Mouse (Mus musculus) MEL (cell line): ENCODE results near the gene Rab12. TPM values are rescaled to one million over a fixed set of nuclear protein-coding genes. Genes with fewer than 3 reads are reported as not detected.

Experiments
- DNase-seq: peaks from one replicate; pipeline ENCODE4 v3.0.0; 2011; ENCODE audit warnings: low read depth, low spot score
- H3K27ac ChIP-seq: 2 replicates; pipeline ENCODE4 v1.5.1; 2012; ENCODE audit warnings: low read depth, mild to moderate bottlenecking, control low read depth, low read length, moderate library complexity; ENCODE audit not compliant: control insufficient read depth
- H3K27me3 ChIP-seq, 2 experiments: fragments of 150-350 bp in 1 of 2; sonication (generic) in 1 of 2; 2 replicates each; pipeline ENCODE4 v1.6.1; 2012; ENCODE audit warnings: low read length in 2 of 2, mild to moderate bottlenecking in 2 of 2, improper control_type of control experiment in 1 of 2, moderate library complexity in 1 of 2; ENCODE audit not compliant: insufficient read depth in 2 of 2, control insufficient read depth in 1 of 2
- H3K36me3 ChIP-seq, 2 experiments: 2 replicates each; pipeline ENCODE4 v1.6.1; 2012 to 2014; ENCODE audit warnings: low read length in 2 of 2, improper control_type of control experiment in 1 of 2, inconsistent platforms in 1 of 2, mild to moderate bottlenecking in 1 of 2; ENCODE audit not compliant: insufficient read depth in 2 of 2, control insufficient read depth in 1 of 2
- H3K4me1 ChIP-seq, 2 experiments: fragments of 150-350 bp in 1 of 2; sonication (generic) in 1 of 2; 2 replicates each; pipeline ENCODE4 v1.6.1; 2012; ENCODE audit warnings: low read length in 2 of 2, improper control_type of control experiment in 1 of 2, mild to moderate bottlenecking in 1 of 2; ENCODE audit not compliant: insufficient read depth in 2 of 2, control insufficient read depth in 1 of 2
- H3K4me3 ChIP-seq, 2 experiments: fragments of 150-350 bp in 1 of 2; sonication (generic) in 1 of 2; 2 replicates each; pipeline ENCODE4 v1.5.1; 2012; ENCODE audit warnings: low read depth in 2 of 2, low read length in 2 of 2, mild to moderate bottlenecking in 2 of 2, moderate library complexity in 2 of 2, control low read depth in 1 of 2, improper control_type of control experiment in 1 of 2; ENCODE audit not compliant: control insufficient read depth in 1 of 2, insufficient read depth in 1 of 2
- H3K79me2 ChIP-seq: 2 replicates; pipeline ENCODE4 v1.6.1; 2012; ENCODE audit warnings: mild to moderate bottlenecking, low read length, moderate library complexity; ENCODE audit not compliant: control insufficient read depth, poor library complexity, insufficient read depth
- H3K9ac ChIP-seq: 2 replicates; pipeline ENCODE4 v1.6.1; 2012; ENCODE audit warnings: low read depth, mild to moderate bottlenecking, control low read depth, low read length, moderate library complexity; ENCODE audit not compliant: control insufficient read depth, poor library complexity, severe bottlenecking
- H3K9me3 ChIP-seq: fragments of 150-350 bp; sonication (generic); replicated peaks from 2 replicates; pipeline ENCODE4 v1.6.1; 2012; ENCODE audit warnings: mild to moderate bottlenecking, low read length, improper control_type of control experiment, moderate library complexity; ENCODE audit not compliant: insufficient read depth
- BHLHE40 ChIP-seq: IDR thresholded peaks from 2 replicates; pipeline ENCODE4 v1.6.1; 2012; ENCODE audit warnings: low read depth, mild to moderate bottlenecking, inconsistent platforms, low read length, improper control_type of control experiment, borderline replicate concordance
- CHD1 ChIP-seq: IDR thresholded peaks from 2 replicates; pipeline ENCODE4 v1.6.1; 2012; ENCODE audit warnings: low read depth, mild to moderate bottlenecking, inconsistent platforms, low read length, improper control_type of control experiment
- CHD2 ChIP-seq: IDR thresholded peaks from 2 replicates; pipeline ENCODE4 v1.6.1; 2011; ENCODE audit warnings: low read length, improper control_type of control experiment
- CTCF ChIP-seq, 3 experiments: IDR thresholded peaks in 2 of 3; conservative IDR thresholded peaks in 1 of 3; 2 replicates each; pipeline ENCODE4 v1.5.1; 2011 to 2012; ENCODE audit warnings: low read length in 3 of 3, low read depth in 2 of 3, mild to moderate bottlenecking in 2 of 3, improper control_type of control experiment in 1 of 3, inconsistent platforms in 1 of 3, mixed read lengths in 1 of 3, moderate library complexity in 1 of 3; ENCODE audit not compliant: control insufficient read depth in 1 of 3, insufficient read depth in 1 of 3, poor library complexity in 1 of 3, severe bottlenecking in 1 of 3
- ETS1 ChIP-seq: IDR thresholded peaks from 2 replicates; pipeline ENCODE4 v1.6.1; 2012; ENCODE audit warnings: low read depth, mild to moderate bottlenecking, inconsistent platforms, low read length, improper control_type of control experiment, moderate library complexity
- GABPA ChIP-seq: IDR thresholded peaks from 2 replicates; pipeline ENCODE4 v1.6.1; 2012; ENCODE audit warnings: low read depth, mild to moderate bottlenecking, inconsistent platforms, low read length, improper control_type of control experiment, moderate library complexity
- JUND ChIP-seq: IDR thresholded peaks from 2 replicates; pipeline ENCODE4 v1.6.1; 2011; ENCODE audit warnings: low read depth, mild to moderate bottlenecking, improper control_type of control experiment, low read length
- KAT2A ChIP-seq: conservative IDR thresholded peaks from 2 replicates; pipeline ENCODE4 v1.6.1; 2012; ENCODE audit warnings: low read depth, low read length, improper control_type of control experiment, inconsistent platforms
- MAFK ChIP-seq: IDR thresholded peaks from 2 replicates; pipeline ENCODE4 v1.6.1; 2011; ENCODE audit warnings: low read depth, mild to moderate bottlenecking, low read length, improper control_type of control experiment, borderline replicate concordance
- MAX ChIP-seq: IDR thresholded peaks from 2 replicates; pipeline ENCODE4 v1.6.1; 2011; ENCODE audit warnings: low read length, improper control_type of control experiment
- MEF2A ChIP-seq: IDR thresholded peaks from 2 replicates; pipeline ENCODE4 v1.6.1; 2014; ENCODE audit warnings: low read depth, mild to moderate bottlenecking, inconsistent platforms, low read length, improper control_type of control experiment; ENCODE audit not compliant: poor library complexity, insufficient replicate concordance, severe bottlenecking; ENCODE audit errors: extremely low read depth
- MYB ChIP-seq: IDR thresholded peaks from 2 replicates; pipeline ENCODE4 v1.6.1; 2011; ENCODE audit warnings: mild to moderate bottlenecking, low read depth, low read length, improper control_type of control experiment
- MYC ChIP-seq: IDR thresholded peaks from 2 replicates; pipeline ENCODE4 v1.6.1; 2011; ENCODE audit warnings: low read depth, mild to moderate bottlenecking, low read length, improper control_type of control experiment, moderate library complexity
- NELFE ChIP-seq: IDR thresholded peaks from 2 replicates; pipeline ENCODE4 v1.6.1; 2011; ENCODE audit warnings: low read depth, low read length, improper control_type of control experiment
- POLR2A ChIP-seq, 2 experiments: IDR thresholded peaks; 2 replicates each; pipeline ENCODE4 v1.6.1; 2011 to 2012; ENCODE audit warnings: low read length in 2 of 2, mild to moderate bottlenecking in 2 of 2, control low read depth in 1 of 2, improper control_type of control experiment in 1 of 2, low read depth in 1 of 2, moderate library complexity in 1 of 2; ENCODE audit not compliant: control insufficient read depth in 1 of 2, insufficient read depth in 1 of 2, poor library complexity in 1 of 2
- RCOR1 ChIP-seq: IDR thresholded peaks from 2 replicates; pipeline ENCODE4 v1.6.1; 2012; ENCODE audit warnings: low read depth, mild to moderate bottlenecking, inconsistent platforms, low read length, improper control_type of control experiment
- SIN3A ChIP-seq: IDR thresholded peaks from 2 replicates; pipeline ENCODE4 v1.6.1; 2012; ENCODE audit warnings: low read length, improper control_type of control experiment, inconsistent platforms
- TAL1 ChIP-seq: IDR thresholded peaks from 2 replicates; pipeline ENCODE4 v1.6.1; 2012; ENCODE audit warnings: mild to moderate bottlenecking, inconsistent platforms, low read length, moderate library complexity, mixed read lengths
- TCF12 ChIP-seq: IDR thresholded peaks from 2 replicates; pipeline ENCODE4 v1.6.1; 2014; ENCODE audit warnings: low read depth, mild to moderate bottlenecking, inconsistent platforms, low read length, improper control_type of control experiment, moderate library complexity
- UBTF ChIP-seq: IDR thresholded peaks from 2 replicates; pipeline ENCODE4 v1.6.1; 2012; ENCODE audit warnings: low read depth, mild to moderate bottlenecking, inconsistent platforms, low read length, improper control_type of control experiment, moderate library complexity, borderline replicate concordance; ENCODE audit not compliant: insufficient read depth
- ZKSCAN1 ChIP-seq: IDR thresholded peaks from 2 replicates; pipeline ENCODE4 v1.6.1; 2012; ENCODE audit warnings: low read depth, mild to moderate bottlenecking, inconsistent platforms, low read length, improper control_type of control experiment, moderate library complexity
- ZMIZ1 ChIP-seq: IDR thresholded peaks from 2 replicates; pipeline ENCODE4 v1.6.1; 2012; ENCODE audit warnings: low read depth, mild to moderate bottlenecking, inconsistent platforms, low read length, improper control_type of control experiment, moderate library complexity
- polyA plus RNA-seq, 2 experiments: library from polyadenylated mRNA; stranded (reverse) in 1 of 2; unstranded in 1 of 2; fragments of >175 nt in 1 of 2; fragments of >200 nt in 1 of 2; gene quantifications; 2 replicates each; pipeline versions ENCODE4 v1.2.1 to v1.2.4; 2012; ENCODE audit warnings: low replicate concordance in 2 of 2, low read depth in 1 of 2; ENCODE audit not compliant: insufficient read length in 2 of 2, insufficient read depth in 1 of 2, missing spikeins in 1 of 2
- total RNA-seq: library from RNA; depleted of rRNA; stranded (reverse); fragments of 300-350 nt; gene quantifications from 2 replicates; pipeline ENCODE4 v1.2.3, GENCODE M21; 2012

The Rab12 gene
- total and polyA plus RNA-seq, 3 experiments, result 10.7 to 19.0 TPM; not detected in 1

DNA sequence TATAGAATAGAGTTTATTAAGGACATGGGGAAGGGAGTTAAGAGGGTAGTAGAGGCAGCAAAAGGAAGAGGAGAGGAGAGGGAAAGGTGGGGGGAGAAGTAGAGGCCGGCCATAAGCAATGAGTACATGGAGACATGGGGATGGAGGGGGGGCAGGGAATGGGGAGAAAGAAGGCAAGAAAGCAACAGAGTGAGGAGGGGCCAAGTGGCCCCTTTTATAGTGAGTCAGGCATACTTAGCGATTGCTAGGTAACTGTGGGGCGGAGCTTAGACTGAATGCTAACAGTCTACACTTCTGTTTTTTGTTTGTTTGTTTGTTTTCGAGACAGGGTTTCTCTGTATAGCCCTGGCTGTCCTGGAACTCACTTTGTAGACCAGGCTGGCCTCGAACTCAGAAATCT lies 38.2 kb downstream of the Rab12 start:
- H3K27ac ChIP-seq, result no peak overlapping the region
- H3K9ac ChIP-seq, result no peak overlapping the region

DNA sequence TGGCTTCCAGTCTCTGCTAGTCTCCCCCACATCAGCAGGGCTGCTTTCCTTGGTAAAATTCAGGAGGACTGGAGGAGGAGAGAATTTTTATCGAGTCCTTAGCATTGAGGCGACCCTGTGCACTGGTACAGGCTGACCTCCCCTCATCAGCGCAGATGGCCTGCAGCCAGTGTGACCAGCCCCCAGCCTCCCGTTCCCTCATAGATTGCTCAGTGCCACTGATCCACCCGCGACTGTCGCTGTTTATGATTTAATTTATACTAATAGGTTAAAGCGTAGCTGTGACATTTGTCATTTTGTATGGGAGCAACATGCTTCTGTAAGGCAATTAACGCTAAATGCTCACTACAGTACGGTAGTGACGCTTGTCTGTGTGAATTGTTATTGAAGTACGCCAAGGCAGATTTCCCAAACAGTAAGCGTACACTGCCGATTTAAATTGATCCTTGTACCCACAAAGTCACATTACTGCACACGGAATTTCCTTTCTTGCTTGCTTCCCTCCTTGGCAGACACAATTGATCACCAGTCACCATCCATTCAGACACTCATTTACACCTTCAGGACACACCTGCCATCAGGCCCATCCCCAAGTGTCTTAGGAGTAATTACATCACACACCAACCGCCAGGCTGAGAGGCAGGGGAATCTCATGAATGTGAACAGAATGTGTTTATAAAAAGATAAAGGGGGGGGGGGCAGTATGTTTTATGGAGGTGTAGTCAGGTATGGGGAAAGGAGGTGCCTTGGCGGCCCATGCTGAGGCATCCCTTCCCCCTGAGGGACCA lies 38.8 kb downstream of the Rab12 start:
- no peak for DNase-seq
- Histone ChIP-seq H3K9ac (no peak overlapping the region), H3K36me3 (no peaks in the 10 kb centered on the region), H3K4me3 (no peak overlapping the region), H3K27me3 (no peaks in the 10 kb centered on the region), H3K9me3 (no peaks in the 10 kb centered on the region), H3K79me2 (no peaks in the 10 kb centered on the region), H3K4me1 (no peaks in the 10 kb centered on the region), H3K27ac (no peak overlapping the region)
- TF ChIP-seq UBTF (no peak), SIN3A (no peak), MEF2A (no peak), ZMIZ1 (no peak), ZKSCAN1 (no peak), MYB (no peak), RCOR1 (no peak), CHD2 (no peak), BHLHE40 (no peak), POLR2A (IDR thresholded peaks at IDR 0.05; ENCODE audit: control insufficient read depth in 1 of 2, insufficient read depth in 1 of 2, low read depth in 1 of 2, low read length in 2 of 2, poor library complexity in 1 of 2) (no peak)

More for the DNA sequence above, 38.2 kb downstream of the Rab12 start:
- Histone ChIP-seq H3K27me3 (no peaks in the 10 kb centered on the region), H3K9me3 (no peaks in the 10 kb centered on the region), H3K36me3 (no peaks in the 10 kb centered on the region), H3K4me1 (no peaks in the 10 kb centered on the region), H3K79me2 (no peaks in the 10 kb centered on the region), H3K4me3 (no peak overlapping the region)
- TF ChIP-seq TCF12, result no peak
- no peak for TF ChIP-seq CHD1
- no peak for TF ChIP-seq ETS1
- no peak for TF ChIP-seq JUND
- no peak for TF ChIP-seq MYC
- TF ChIP-seq TAL1, result no peak
- no peak for TF ChIP-seq MAX
- TF ChIP-seq NELFE, result no peak
- no peak for TF ChIP-seq RCOR1
- no peak for TF ChIP-seq MAFK
- TF ChIP-seq GABPA, result no peak
- TF ChIP-seq MEF2A, result no peak
- no peak for TF ChIP-seq CTCF (IDR thresholded peaks at IDR 0.05 in 2 of 3, conservative IDR thresholded peaks at IDR 0.05 in 1 of 3; ENCODE audit: control insufficient read depth in 1 of 3, insufficient read depth in 1 of 3, low read depth in 2 of 3, low read length in 3 of 3, poor library complexity in 1 of 3, severe bottlenecking in 1 of 3)
- no peak for TF ChIP-seq KAT2A
- DNase-seq, result no peak
